Mouse (Mus musculus): Measurements from ENCODE around the gene Gm815.

The Gm815 gene

DNA sequence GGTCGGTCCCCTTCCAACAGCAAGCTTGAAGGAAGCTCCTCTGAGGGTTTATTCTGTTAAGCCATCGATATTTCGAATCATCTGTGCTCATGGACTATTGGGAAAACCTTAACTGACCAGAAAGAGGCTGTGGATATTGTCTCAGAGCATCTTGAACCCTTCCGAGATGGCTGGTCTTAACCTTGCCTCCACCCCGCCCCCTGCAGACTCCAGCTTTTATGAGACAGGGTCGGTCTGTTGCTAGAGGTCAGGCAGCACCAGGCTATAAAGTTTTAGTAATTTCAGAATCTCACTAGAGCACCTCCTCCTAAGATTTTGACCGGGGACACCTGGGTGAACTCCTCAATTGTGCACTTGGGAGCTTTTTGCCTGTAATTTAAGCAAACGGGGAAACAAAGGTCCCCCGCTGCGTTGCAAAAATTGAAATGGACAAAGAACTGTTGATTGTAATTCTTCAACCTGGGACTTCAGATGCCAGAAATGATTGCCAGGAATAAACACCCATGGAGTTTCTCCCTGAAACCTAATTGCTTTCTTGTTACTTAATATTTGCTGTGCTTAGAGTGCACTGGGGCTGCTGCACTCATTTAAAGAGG, 8.4 kb upstream of the Gm815 start:
- DNase-seq (ENCODE audit: low read depth in 1 of 2, low spot score in 2 of 2) = no peak

- DNase-seq (ENCODE audit: low read depth in 1 of 2, low spot score in 2 of 2) = no peak
Observed at GRCm38 (mm10) chr19:26879856-26880255, 5.8 kb upstream of the Gm815 start.

DNA sequence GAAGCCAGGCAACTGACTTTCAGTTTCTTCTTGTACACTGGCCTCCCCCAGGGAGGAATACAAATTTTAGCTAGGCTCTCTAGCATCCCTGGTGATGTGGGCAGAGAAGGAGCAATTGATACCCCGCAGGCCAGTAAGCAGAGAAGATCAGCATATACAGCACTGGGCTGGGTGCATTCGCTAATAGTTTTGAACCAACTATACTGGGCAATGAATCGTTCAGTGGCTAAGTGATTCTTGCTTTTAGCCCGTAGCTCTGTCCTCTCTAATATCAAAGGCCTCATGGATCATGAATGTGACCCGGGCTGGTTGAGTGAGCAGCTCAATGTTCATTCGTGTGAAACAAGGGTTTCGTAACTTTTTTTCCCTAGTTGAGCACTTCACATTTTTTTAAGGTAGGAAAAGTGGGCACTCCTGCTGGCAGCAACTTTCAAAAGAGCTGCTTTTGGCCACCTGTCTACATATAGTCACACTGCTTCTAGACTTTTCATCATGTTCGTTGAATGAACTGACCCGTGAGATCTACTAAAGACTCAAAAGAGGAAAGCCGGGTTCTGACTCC, 3.7 kb upstream of the Gm815 start:
- DNase-seq (ENCODE audit: low read depth in 1 of 2, low spot score in 2 of 2) = no peak

DNA sequence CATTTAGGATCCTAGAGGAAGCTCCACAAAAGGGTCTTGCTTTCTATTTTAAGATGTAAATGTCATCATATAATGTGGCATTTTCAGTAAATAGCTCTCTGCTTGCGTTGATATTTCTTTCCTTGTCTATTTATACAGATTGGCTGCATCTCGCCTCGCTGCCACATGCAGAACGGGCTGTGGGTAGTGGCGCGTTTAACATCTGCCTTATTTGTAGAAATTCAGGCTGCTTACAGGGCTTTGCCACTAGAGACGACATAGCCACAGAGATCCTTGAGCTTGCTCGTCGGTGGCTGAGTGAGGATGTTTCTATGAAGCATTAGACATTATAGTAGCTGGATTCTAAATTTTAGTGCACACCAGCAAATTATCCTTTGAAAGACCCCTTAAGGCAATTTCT, 2.5 kb downstream of the Gm815 start:
- DNase-seq (ENCODE audit: low read depth in 1 of 2, low spot score in 2 of 2) = no peak

GRCm38 (mm10) chr19:26891306-26891964, 5.8 kb downstream of the Gm815 start:
- DNase-seq (ENCODE audit: low read depth in 1 of 2, low spot score in 2 of 2) = no peak

DNA sequence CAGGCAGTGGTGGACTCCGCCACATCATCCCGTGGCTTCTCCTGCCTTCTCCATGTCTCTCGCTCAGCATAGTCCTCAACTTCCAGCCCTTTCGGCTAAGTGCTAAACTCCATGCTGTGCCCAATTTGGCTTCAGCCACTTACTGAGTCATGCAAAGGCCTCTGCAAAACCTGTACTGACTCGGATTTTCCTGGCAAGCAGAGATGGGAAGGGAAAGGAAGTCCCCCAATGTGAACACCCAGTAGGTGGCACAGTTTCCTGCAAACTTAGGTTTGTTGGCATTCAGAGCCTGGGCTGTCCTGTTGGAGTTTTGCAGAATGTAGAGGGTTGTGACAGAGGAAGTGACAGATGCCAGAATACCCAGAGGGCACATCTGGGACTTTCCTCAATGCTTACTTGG, 7.2 kb downstream of the Gm815 start:
- DNase-seq (ENCODE audit: low read depth in 1 of 2, low spot score in 2 of 2) = no peak

- DNase-seq (ENCODE audit: low read depth in 1 of 2, low spot score in 2 of 2) = no peak
Observed at GRCm38 (mm10) chr19:26902162-26902561, 16.5 kb downstream of the Gm815 start.

DNA sequence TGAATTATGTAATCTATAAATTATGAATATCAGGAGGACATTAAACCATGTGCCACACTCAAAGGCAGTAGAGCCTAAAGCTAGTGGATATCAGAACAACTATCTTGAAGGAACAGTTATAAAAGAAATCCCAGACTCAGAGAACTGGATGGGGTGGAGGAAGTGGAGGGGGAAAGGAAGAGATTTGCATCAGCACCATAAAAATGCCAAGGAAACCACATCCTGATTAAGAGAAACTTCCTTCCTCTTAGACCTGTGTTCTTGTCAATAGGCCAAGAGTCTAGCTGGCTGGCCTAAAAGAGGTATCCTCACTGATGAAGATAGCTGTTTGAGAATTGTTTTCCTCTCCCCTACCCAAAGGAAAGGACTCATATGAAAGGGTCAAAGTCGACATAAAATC, 28.6 kb downstream of the Gm815 start:
- DNase-seq (ENCODE audit: low read depth in 1 of 2, low spot score in 2 of 2) = no peak

DNA sequence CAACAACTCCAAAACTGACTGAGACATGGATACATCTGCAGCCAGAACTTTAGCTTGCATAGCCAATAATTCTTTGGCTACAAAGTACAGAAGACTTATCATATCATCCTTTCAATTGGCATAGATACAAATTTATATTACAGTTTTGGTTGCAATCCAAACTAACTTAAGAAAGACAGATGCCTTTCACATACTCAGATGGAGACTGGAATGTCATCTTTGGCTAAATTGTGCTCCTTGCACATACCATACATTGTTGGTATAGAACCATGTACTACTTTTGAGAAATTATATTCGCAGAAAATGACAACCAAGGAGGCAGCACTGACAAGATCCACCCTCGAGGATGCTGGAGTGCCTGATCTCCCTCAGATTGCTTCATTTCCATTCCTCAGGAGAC, 35.1 kb downstream of the Gm815 start:
- no peak for DNase-seq (ENCODE audit: low read depth in 1 of 2, low spot score in 2 of 2)

GRCm38 (mm10) chr19:26930295-26931283, 44.9 kb downstream of the Gm815 start:
- no peak for DNase-seq (ENCODE audit: low read depth in 1 of 2, low spot score in 2 of 2)

DNA sequence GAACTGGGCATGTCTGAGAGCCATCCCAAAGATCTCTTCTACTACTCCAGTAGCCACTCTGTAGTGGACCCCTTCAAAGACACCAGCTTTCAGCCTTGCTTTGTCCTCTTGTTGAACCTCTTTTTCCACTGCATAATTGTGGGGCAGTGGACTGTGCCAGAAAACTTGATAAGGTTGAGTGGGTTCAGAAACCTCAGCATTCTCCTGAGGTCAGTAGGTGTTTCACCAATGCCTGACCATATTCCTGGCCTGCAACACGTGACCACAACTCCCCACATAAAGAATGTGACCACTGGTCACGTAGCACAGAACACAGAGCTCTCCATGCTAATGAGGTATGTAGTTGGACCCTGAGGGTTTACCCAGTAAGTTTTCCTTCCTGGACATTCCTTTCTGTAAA, 48.5 kb downstream of the Gm815 start:
- no peak for DNase-seq (ENCODE audit: low read depth in 1 of 2, low spot score in 2 of 2)

All from monocyte, adult 2 months (primary cell).